Mouse (Mus musculus): ENCODE measurements around the gene Sox6.

DNA sequence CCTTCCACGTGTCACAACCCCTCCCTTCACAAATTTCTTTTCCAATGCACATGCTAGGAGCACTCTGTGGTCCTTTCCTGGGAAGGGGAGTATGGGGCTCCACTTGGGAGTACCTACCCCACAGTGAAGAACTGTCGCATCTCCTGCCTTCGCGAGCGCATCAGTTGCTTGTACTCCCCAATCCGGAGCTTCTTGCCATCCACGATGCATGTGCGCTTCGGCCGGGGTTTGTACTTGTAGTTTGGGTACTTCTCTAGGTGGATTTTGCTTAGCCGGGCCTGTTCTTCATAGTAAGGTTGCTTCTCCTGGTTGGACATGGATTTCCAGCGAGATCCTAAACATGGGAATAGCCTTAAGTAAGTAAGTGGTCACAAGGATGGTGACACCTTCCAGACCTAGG, 552.2 kb downstream of the Sox6 start:
- no peak for TF ChIP-seq CTCF (IDR thresholded peaks at IDR 0.05)
- TF ChIP-seq EP300 (IDR thresholded peaks at IDR 0.05; ENCODE audit: insufficient read depth, low read depth, low read length) = no peak
- no peak for TF ChIP-seq POLR2A (IDR thresholded peaks at IDR 0.05; ENCODE audit: insufficient read depth, low read depth, low read length)
